Mouse (Mus musculus) forebrain, embryonic 11.5 days (tissue): Measurements from ENCODE around the gene Atad5. TPM values are rescaled to one million over a fixed set of nuclear protein-coding genes. Genes with fewer than 3 reads are reported as not detected.

Source experiments
- ATAC-seq: fragments of 200-750 bp; cut with Nextera tagmentation; replicated peaks from 2 replicates; pipeline ENCODE4 v1.8.0; 2017; ENCODE audit warnings: moderate TSS enrichment; ENCODE audit not compliant: low FRiP score
- DNase-seq: peaks from one replicate; pipeline ENCODE4 v3.0.0-alpha.2; 2017; ENCODE audit warnings: low spot score
- H3K27ac ChIP-seq: fragments of 300-500 bp; sonication (generic); 2 replicates; pipeline ENCODE4 v1.5.1; 2014; ENCODE audit warnings: low read depth, low read length
- H3K27me3 ChIP-seq: fragments of 300-500 bp; sonication (generic); 2 replicates; pipeline ENCODE4 v1.6.1; 2014; ENCODE audit warnings: mild to moderate bottlenecking, low read length, mixed read lengths; ENCODE audit not compliant: control insufficient read depth, insufficient read depth
- H3K36me3 ChIP-seq: fragments of 300-500 bp; sonication (generic); 2 replicates; pipeline ENCODE4 v1.6.1; 2014; ENCODE audit warnings: mild to moderate bottlenecking, low read length, moderate library complexity, mixed read lengths; ENCODE audit not compliant: control insufficient read depth, insufficient read depth
- H3K4me1 ChIP-seq: fragments of 300-500 bp; sonication (generic); replicated peaks from 2 replicates; pipeline ENCODE4 v1.6.1; 2014; ENCODE audit warnings: low read length, mixed read lengths; ENCODE audit not compliant: control insufficient read depth, insufficient read depth
- H3K4me2 ChIP-seq: fragments of 300-500 bp; sonication (generic); 2 replicates; pipeline ENCODE4 v1.6.1; 2014; ENCODE audit warnings: low read depth, mild to moderate bottlenecking, low read length, moderate library complexity, mixed read lengths; ENCODE audit not compliant: severe bottlenecking
- H3K4me3 ChIP-seq: fragments of 300-500 bp; sonication (generic); 2 replicates; pipeline ENCODE4 v1.5.1; 2014; ENCODE audit warnings: low read depth, low read length
- H3K9ac ChIP-seq: fragments of 300-500 bp; sonication (generic); 2 replicates; pipeline ENCODE4 v1.6.1; 2014; ENCODE audit warnings: low read length
- H3K9me3 ChIP-seq: fragments of 300-500 bp; sonication (generic); 2 replicates; pipeline ENCODE4 v1.6.1; 2016; ENCODE audit warnings: low read length, mixed read lengths; ENCODE audit not compliant: control insufficient read depth
- WGBS: fragments of 180-500 bp; shearing (Covaris S2); extraction: QIAGEN DNeasy Blood & Tissue Kit; methylation state at CpG from one replicate; pipeline ENCODE4 v1.1.7; 2014; 5-methylcytosine and 5-hydroxymethylcytosine counted together
- polyA plus RNA-seq: library from polyadenylated mRNA; unstranded; fragments of >200 nt; fragmentation: Nextera tagmentation; extraction: Ambion mirVana; gene quantifications from 2 replicates; pipeline ENCODE4 v1.2.1, GENCODE M21; 2014

The Atad5 gene
- polyA plus RNA-seq, 1 experiment from 2014 or later: 25.7 TPM

DNA sequence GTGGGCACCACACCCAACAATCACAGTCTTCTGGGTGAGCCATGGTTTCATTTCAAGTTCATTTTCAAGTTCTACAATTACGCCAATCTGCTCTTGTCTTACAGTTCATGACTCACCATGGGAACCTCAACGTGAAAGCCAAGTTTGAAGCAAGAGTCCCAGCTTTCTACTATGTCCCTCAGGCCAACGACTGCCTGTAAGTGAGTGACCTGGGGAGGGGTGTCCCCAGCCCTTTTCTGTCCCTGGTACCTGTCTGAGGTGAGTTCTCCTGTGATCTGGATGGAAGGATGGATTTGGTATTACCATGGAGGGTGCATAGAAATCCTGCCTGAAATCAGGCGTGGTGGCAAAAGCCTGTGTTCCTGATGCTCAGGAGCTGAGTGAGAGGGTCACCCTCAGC lies 67.6 kb downstream of the Atad5 start:
- WGBS: 85% methylated on average over 4 of the region's 4 CpGs
- no peak overlapping the region for H3K9ac ChIP-seq
- H3K36me3 ChIP-seq: no peaks in the 10 kb centered on the region
- ATAC-seq (no peak), DNase-seq (no peak)
- H3K9me3 ChIP-seq: no peaks in the 10 kb centered on the region
- no peak overlapping the region for H3K4me2 ChIP-seq
- H3K4me3 ChIP-seq: no peak overlapping the region
- H3K27me3 ChIP-seq: peaks cover 25% of the 10 kb centered on the region
- no peak overlapping the region for H3K27ac ChIP-seq
- H3K4me1 ChIP-seq: no peaks in the 10 kb centered on the region

DNA sequence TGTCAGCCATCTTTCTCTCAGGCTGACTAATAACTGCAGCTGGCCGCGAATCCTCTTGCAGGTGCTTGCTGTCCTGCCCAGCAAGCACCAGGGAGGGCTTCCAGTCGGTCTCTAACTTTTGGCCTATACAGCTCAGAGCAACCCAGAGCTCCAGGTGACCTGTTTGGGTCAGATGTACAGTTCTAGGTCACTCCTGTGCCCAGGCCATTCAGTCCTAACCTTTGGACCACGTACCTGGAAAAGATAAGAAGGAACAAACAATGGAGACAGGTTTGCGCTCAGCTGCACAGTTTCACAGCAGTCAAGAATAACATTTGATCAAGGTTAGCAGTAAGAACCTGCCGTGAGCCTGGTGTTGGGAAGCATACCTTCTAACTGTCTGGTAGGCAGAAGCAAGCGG lies 69.8 kb downstream of the Atad5 start:
- Histone ChIP-seq H3K36me3 (no peaks in the 10 kb centered on the region), H3K4me2 (no peak overlapping the region), H3K4me3 (no peak overlapping the region), H3K27me3 (peaks cover 16% of the 10 kb centered on the region), H3K9me3 (no peaks in the 10 kb centered on the region), H3K27ac (no peak overlapping the region), H3K9ac (no peak overlapping the region), H3K4me1 (no peaks in the 10 kb centered on the region)
- DNase-seq (no peak), ATAC-seq (no peak)
- 84% methylated on average over 7 of the region's 7 CpGs for WGBS

DNA sequence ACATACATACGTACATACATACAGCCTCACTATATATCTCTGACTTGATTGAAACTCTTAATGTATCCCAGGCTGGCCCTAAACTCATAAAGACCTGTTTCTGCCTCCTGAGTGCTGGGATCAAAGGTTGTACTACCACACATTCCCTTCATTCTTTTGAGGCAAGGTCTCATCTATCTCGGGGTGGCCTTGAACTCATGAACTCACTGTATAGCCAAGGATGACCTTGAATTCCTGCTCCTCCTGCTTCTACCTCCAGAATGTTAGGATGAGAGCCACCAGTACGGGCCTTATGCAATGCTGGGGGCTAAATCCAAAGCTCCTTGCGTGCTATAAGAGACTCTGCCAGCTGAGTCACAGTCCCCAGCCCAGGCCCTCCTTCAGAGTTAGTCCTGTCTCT lies 71.8 kb downstream of the Atad5 start:
- no peak for ATAC-seq
- 85% methylated on average over 4 of the region's 4 CpGs for WGBS

DNA sequence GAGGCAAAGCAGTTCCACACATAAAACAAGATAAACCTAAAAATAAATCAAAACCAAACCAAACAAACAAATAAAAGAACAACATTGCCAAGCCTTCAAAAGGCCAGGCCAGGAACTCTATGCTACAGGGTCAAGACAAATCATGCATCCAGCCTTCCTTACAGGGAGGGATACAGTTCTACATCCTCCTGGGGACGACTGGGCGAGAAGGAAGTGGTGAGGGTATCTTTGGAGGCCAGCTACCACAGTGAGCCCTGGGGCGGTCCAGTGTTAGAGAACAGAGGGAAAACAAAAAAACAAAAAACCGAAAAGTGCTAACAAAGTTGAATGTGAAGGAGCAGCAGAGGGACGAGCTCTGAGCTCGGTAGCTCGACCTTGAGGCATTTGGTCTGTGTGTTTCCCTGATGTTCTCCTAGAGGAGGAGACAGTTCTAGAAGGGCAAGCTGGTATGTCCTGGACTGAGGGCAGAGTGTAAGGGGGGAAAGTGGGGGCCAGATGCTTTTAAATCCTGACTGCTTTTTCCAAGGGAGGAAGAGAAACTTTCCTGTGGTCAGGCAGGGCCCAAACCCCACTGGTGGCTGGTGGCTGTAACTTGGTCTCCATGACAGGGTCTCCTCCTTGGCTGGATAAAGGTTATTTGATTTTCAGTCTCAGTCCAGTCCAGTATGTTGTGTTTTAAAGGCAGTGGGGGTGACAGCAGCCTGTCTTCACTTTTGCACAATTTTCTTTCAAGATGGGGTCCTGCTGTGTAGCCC lies 74.3 kb downstream of the Atad5 start:
- Histone ChIP-seq H3K4me2 (peak overlapping the region; percentile 2; the same call in 1 of the 2 replicates), H3K9me3 (no peaks in the 10 kb centered on the region), H3K36me3 (no peaks in the 10 kb centered on the region), H3K27me3 (no peaks in the 10 kb centered on the region), H3K9ac (no peak overlapping the region), H3K4me3 (no peak overlapping the region), H3K4me1 (no peaks in the 10 kb centered on the region), H3K27ac (no peak overlapping the region)
- DNase-seq (no peak), ATAC-seq (no peak)
- WGBS: 76% methylated on average over 7 of the region's 7 CpGs

More for the DNA sequence above, 71.8 kb downstream of the Atad5 start:
- Histone ChIP-seq H3K4me3 (no peak overlapping the region), H3K27me3 (0 out of 2 replicates have a peak, but pooled peaks cover 3% of the 10 kb centered on the region), H3K4me2 (no peak overlapping the region), H3K9me3 (no peaks in the 10 kb centered on the region), H3K9ac (no peak overlapping the region), H3K4me1 (no peaks in the 10 kb centered on the region), H3K27ac (no peak overlapping the region), H3K36me3 (no peaks in the 10 kb centered on the region)
- DNase-seq: no peak

DNA sequence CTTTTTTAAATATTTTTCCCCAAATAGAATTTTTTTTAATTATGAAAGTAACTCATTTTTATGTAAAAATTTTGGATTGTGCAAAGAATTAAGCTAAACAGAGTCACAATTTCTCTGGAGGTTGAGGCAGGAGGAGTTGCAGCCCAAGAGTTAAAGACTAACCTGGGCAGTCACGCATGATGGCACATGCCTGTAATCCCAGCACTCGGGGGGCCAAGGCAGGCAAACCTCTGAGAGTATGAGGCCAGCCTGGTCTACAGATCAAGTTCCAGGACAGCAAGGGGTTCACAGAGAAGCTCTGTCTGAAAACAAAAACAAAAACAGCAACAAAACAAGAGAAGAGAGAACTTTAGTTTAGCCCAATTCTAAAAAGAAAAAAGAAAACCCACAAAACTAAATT lies 75.0 kb downstream of the Atad5 start:
- H3K27me3 ChIP-seq: no peaks in the 10 kb centered on the region

DNA sequence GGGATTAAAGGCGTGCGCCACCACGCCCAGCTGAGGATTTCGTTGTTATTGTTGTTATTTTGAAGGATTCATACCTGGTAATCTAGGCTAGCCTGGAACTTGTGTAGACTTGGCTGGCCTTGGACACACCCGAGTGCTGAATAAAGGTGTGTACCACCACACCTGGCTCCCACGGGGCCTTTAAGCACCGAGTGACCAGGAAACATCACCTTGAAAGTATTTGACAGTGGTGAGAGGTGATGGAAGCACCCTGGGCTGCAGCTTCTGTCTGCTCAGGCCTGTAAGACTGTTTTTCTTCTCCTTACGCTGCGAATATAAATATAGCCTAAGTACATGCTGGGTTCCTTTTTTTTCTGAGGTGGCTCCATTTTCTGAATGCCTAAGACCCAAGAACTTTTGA lies 78.9 kb downstream of the Atad5 start:
- H3K36me3 ChIP-seq: no peaks in the 10 kb centered on the region
- H3K4me1 ChIP-seq: no peaks in the 10 kb centered on the region
- 93% methylated on average over 9 of the region's 9 CpGs for WGBS

More for the DNA sequence above, 75.0 kb downstream of the Atad5 start:
- Histone ChIP-seq H3K27ac (no peak overlapping the region), H3K9me3 (no peaks in the 10 kb centered on the region), H3K4me1 (no peaks in the 10 kb centered on the region), H3K9ac (no peak overlapping the region), H3K4me2 (no peak overlapping the region), H3K4me3 (no peak overlapping the region), H3K36me3 (no peaks in the 10 kb centered on the region)
- 44% methylated on average over 2 of the region's 2 CpGs for WGBS
- DNase-seq (no peak), ATAC-seq (no peak)

DNA sequence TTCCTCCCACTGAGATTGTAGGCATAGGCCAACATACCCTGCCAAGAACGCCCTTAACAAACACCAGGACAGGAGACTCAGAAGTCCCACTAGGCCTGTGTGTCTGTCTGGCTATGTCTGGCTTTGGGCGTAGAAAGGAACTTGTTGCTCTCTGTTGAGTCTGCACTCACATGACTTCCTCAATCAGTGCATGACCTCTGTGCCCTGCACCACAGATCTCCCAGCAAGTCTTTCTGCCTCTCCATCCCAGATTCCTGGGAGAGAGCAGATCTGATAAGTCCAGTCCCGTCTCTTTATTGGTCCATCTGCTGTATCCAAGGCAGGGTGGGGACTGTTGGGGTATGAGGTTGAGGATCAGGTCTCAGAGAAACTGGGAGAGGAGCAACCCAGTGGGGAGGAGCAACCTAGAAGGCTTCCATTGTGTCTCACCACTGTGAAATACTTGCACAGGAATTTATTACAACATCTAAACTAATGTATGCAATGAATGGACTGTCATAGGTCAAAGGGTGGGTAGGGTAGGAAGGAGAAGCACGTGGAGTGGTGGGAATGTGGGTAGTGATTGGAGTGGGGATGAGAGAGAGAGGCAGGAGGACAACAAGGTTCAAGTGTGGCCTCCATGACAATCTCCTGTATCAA lies 79.5 kb downstream of the Atad5 start:
- no peak overlapping the region for H3K27ac ChIP-seq
- no peaks in the 10 kb centered on the region for H3K27me3 ChIP-seq
- H3K9me3 ChIP-seq: no peaks in the 10 kb centered on the region
- ATAC-seq (no peak), DNase-seq (no peak)
- H3K4me1 ChIP-seq: no peaks in the 10 kb centered on the region
- no peaks in the 10 kb centered on the region for H3K36me3 ChIP-seq
- H3K9ac ChIP-seq: no peak overlapping the region
- H3K4me3 ChIP-seq: no peak overlapping the region
- 83% methylated on average over 4 of the region's 4 CpGs for WGBS
- H3K4me2 ChIP-seq: no peak overlapping the region

More for the DNA sequence above, 78.9 kb downstream of the Atad5 start:
- Histone ChIP-seq H3K27me3 (no peaks in the 10 kb centered on the region), H3K9ac (no peak overlapping the region), H3K4me2 (no peak overlapping the region), H3K4me3 (no peak overlapping the region), H3K27ac (no peak overlapping the region), H3K9me3 (no peaks in the 10 kb centered on the region)
- DNase-seq (no peak), ATAC-seq (no peak)

DNA sequence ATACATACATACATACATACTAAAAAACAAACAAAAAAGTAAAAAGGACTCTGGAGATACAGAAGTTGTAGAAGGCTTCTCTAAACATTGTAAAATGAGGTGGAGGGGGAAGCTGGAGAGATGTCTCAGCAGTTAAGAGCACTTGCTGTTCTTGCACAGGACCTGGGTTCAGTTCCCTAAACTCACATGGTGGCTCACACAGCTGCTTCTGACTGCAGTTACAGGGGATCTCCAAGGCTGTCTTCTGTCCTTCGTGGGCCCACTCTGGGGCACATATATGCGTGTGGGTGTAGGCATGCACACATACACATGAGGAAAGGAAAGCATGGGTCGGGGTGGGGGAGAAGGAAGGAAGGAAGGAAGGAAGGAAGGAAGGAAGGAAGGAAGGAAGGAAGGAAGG lies 80.4 kb downstream of the Atad5 start:
- 86% methylated on average over 3 of the region's 3 CpGs for WGBS
- no peaks in the 10 kb centered on the region for H3K9me3 ChIP-seq
- H3K4me1 ChIP-seq: no peaks in the 10 kb centered on the region
- H3K9ac ChIP-seq: no peak overlapping the region
- DNase-seq: no peak
- H3K4me2 ChIP-seq: no peak overlapping the region
- no peak overlapping the region for H3K4me3 ChIP-seq
- ATAC-seq: no peak
- H3K27ac ChIP-seq: no peak overlapping the region
- H3K36me3 ChIP-seq: no peaks in the 10 kb centered on the region
- no peaks in the 10 kb centered on the region for H3K27me3 ChIP-seq

DNA sequence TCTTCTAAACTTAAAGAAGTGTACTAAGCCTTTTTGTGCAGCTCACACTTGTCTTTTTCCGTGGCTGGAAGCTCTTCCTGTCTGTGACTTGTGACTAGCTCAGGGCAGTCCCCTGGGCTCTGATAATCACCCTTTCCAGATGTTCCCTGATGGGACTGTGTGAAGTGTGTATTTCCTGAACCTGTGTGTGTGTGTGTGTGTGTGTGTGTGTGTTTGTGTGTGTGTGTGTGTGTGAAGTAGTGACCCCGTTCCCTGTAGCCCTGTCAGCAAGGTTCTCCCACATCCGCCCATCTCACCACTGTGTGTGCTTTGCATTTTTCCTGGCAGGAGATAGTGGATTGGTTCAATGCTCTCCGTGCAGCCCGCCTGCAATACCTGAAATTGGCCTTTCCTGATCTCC lies 81.2 kb downstream of the Atad5 start:
- no peak overlapping the region for H3K27ac ChIP-seq
- WGBS: 82% methylated on average over 5 of the region's 5 CpGs
- ATAC-seq (no peak), DNase-seq (no peak)
- H3K4me1 ChIP-seq: no peaks in the 10 kb centered on the region
- H3K9me3 ChIP-seq: no peaks in the 10 kb centered on the region
- no peak overlapping the region for H3K9ac ChIP-seq
- H3K4me3 ChIP-seq: no peak overlapping the region
- H3K27me3 ChIP-seq: no peaks in the 10 kb centered on the region
- no peaks in the 10 kb centered on the region for H3K36me3 ChIP-seq
- no peak overlapping the region for H3K4me2 ChIP-seq
